Mouse (Mus musculus): Measurements from ENCODE around the gene Sephs2. TPM values are rescaled to one million over a fixed set of nuclear protein-coding genes. Genes with fewer than 3 reads are reported as not detected.

Gene Sephs2
- polyA plus RNA-seq, 1 experiment, result 1.5 TPM

DNA sequence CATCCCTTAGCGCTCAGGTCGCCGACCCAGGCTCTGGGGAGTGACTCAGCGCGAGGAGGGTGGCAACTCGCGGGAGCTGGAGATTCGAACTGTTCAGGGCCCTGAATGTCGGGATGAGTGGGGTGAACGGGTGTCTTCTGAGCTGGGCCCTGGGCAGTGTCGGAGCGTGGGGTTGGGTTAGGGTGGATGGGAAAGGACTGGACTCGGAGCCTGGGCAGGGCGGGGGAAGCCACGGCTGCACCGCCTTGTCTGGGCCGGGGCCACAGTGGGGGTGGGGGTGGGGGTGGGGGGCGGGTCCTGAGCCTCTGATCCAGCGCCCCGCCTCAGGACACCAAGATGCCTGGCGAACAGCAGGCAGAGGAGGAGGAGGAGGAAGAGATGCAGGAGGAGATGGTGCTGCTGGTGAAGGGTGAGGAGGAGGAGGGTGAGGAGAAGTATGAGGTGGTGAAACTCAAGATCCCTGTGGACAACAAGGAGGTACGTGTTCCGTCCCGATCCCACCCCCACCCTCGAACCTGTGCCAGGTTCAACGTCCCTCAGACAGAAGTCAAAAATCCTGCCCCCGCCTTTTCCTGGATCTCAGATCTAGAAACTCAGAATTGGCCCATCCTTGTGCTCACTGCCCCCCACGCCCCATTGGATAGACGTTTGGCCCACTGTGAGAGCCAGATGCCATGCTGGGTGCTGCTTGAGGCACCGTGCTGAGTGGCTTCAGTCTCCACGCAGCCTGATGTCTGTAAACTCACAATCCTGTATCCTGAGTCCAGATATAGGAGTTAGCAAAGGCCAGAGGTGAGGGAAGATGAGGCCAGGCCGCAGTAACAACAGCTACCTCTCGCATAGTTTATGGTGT lies 29.0 kb downstream of the Sephs2 start:
- TF ChIP-seq GATA1 (IDR thresholded peaks at IDR 0.05; ENCODE audit: low read length), result no peak
- no peak for TF ChIP-seq TAL1 (IDR thresholded peaks at IDR 0.05; ENCODE audit: low read length)

DNA sequence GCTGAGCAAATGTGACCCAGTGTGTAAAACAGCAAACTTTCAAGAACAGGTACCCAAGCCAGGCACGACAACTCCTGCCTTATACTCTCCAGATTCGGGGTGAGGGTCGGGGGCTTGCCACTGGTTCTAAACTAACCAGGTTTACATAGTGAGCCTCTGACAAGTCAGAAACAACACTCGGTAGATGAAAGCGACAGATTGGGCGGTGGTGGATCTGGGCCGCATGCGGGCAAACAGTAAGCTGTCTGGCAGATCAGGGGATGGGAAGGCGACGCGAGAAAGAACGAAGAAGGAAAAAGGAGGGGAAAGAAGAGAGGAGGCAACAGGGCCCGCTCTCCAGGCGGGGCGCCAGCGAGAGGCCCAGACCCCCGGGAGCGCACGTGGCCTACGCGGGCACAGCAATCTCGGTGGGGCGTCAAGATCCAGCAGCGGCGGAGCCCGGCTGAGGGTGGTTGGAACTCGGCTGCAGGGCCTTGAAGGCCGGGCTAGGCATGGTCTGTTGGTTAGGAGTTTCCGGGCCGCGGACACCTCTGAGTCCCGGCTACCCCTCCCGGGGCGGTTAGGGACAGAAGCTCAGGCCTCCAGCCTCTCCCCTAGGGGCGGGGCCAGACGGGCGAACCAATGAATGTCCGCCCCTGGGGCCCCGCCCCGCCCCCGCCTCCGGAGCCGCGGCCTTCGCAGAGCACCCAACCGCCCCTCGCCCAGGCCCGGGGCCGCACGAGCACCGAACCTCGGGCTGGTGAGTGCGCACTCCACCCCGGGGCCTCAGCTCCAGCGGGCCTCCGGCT lies 29.8 kb downstream of the Sephs2 start, which contains the start of gene Zfp771:
Gene Zfp771 (plus strand): TSS at position 405 of the 788 bp plus-strand sequence.
- Histone ChIP-seq H3K27me3 (ENCODE audit: control insufficient read depth) (no peaks in the 10 kb centered on the region), H3K9me3 (ENCODE audit: control insufficient read depth, low read length) (peaks cover 3% of the 10 kb centered on the region; the same call in 1 of the 2 replicates)

More for the DNA sequence above, 29.0 kb downstream of the Sephs2 start:
- peak overlapping the region; percentile 90 for H3K4me3 ChIP-seq (replicated peaks)
- H3K4me1 ChIP-seq (ENCODE audit: control insufficient read depth), result peaks cover 37% of the 10 kb centered on the region
- peaks cover 35% of the 10 kb centered on the region for H3K36me3 ChIP-seq (ENCODE audit: control insufficient read depth)
- H3K9me3 ChIP-seq (ENCODE audit: control insufficient read depth, low read length), result peaks cover 3% of the 10 kb centered on the region; the same call in 1 of the 2 replicates
- no peaks in the 10 kb centered on the region for H3K27me3 ChIP-seq (ENCODE audit: control insufficient read depth)

DNA sequence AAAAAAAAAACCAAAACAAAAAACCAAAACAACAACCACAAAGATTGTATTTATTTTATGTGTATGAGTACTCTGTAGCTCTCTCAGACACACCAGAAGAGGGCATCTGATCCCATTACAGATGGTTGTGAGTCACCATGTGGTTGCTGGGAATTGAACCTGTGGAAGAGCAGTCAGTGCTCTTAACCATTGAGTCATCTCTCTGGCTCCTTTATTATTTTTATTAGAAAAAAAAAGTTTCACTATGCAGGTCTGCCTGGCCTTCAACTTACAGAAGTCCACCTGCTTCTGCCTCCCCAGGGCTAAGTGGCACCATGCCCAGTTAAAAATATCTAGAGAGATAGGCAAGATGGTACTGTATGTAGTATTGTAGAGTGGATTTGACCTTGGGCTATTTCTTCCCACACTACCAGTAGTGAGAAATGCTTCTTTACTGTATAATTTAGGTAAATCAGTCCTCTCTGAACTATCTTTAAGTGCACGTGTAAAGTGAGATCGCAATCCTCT lies 30.4 kb downstream of the Sephs2 start:
- H3K36me3 ChIP-seq (ENCODE audit: control insufficient read depth), result peaks cover 26% of the 10 kb centered on the region
- no peak for TF ChIP-seq GATA1 (IDR thresholded peaks at IDR 0.05; ENCODE audit: low read length)
- no peak for TF ChIP-seq TAL1 (IDR thresholded peaks at IDR 0.05; ENCODE audit: low read length)
- H3K9me3 ChIP-seq (ENCODE audit: control insufficient read depth, low read length), result peaks cover 3% of the 10 kb centered on the region; the same call in 1 of the 2 replicates
- H3K4me3 ChIP-seq (replicated peaks), result peak overlapping the region; percentile 90
- no peaks in the 10 kb centered on the region for H3K27me3 ChIP-seq (ENCODE audit: control insufficient read depth)
- peaks cover 37% of the 10 kb centered on the region for H3K4me1 ChIP-seq (ENCODE audit: control insufficient read depth)

More for the DNA sequence above, 29.8 kb downstream of the Sephs2 start, which contains the start of gene Zfp771:
- Histone ChIP-seq H3K4me1 (ENCODE audit: control insufficient read depth) (peaks cover 37% of the 10 kb centered on the region), H3K4me3 (replicated peaks) (peak within 1 kb of the TSS; percentile 90), H3K36me3 (ENCODE audit: control insufficient read depth) (peaks cover 28% of the 10 kb centered on the region)
- TF ChIP-seq TAL1 (IDR thresholded peaks at IDR 0.05; ENCODE audit: low read length) (no peak), GATA1 (IDR thresholded peaks at IDR 0.05; ENCODE audit: low read length) (peak; percentile 63)

DNA sequence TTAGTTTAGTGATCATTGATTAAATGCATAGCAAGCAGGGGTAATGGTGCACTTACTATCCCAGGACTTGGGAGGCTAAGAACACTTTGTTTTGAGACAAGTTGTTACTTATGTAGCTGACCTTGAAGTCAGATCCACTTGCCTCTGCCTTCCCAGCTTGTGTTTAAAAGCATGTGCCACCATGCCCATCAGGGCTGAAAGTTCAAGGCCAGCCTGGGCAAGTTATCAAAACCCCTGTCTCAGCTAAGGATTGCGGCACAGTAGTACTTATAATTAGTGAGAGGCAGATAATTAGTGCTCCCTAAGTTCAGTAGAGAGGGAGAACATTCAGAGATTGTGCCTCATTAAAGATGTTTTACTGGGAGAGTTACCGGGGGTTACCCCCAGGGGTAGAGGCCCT lies 39.1 kb downstream of the Sephs2 start:
- Histone ChIP-seq H3K27me3 (ENCODE audit: control insufficient read depth) (no peaks in the 10 kb centered on the region), H3K36me3 (ENCODE audit: control insufficient read depth) (peaks cover 55% of the 10 kb centered on the region), H3K4me1 (ENCODE audit: control insufficient read depth) (peaks cover 55% of the 10 kb centered on the region), H3K9me3 (ENCODE audit: control insufficient read depth, low read length) (peaks cover 14% of the 10 kb centered on the region), H3K4me3 (replicated peaks) (no peak overlapping the region)
- no peak for TF ChIP-seq TAL1 (IDR thresholded peaks at IDR 0.05; ENCODE audit: low read length)
- TF ChIP-seq GATA1 (IDR thresholded peaks at IDR 0.05; ENCODE audit: low read length), result no peak

DNA sequence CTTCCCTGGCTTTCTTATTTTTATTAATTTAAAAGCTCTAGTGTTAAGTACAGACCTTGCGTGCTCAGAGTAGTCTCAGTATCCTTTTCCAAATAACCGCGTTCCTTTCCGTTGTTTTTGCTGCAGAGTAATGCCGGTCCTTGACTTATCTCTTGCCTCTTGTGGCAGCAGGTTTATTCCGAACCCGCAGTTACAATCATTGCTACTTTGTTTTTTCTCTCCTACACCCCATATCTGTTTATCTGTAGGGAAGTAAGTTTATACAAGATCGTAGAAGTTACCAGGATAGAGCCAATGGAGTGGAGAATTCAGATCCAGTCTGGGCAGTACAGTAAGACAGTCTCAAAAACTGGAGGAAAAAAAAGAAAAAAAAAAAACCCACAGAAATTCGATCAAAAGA lies 40.1 kb downstream of the Sephs2 start:
- H3K4me1 ChIP-seq (ENCODE audit: control insufficient read depth), result peaks cover 63% of the 10 kb centered on the region

DNA sequence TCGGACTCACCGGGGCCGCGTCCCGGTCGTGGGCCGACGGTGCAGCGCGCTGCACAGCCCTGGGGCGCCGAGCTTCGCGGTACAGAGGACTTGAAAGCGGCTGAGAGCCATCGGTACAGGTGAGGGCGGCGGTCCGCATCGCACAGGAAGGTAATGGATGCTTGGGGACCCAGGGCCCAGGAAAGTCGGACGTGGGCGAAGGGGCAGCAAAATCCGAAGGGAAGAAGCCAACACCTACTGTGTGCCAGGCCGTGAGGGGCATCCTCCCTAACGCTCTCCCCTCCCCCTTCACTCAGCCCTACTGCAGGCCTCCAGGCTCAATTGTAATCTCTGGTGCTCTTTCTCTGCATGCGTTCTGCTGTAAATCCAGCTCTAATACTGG lies 40.5 kb downstream of the Sephs2 start:
- Histone ChIP-seq H3K36me3 (ENCODE audit: control insufficient read depth) (peaks cover 58% of the 10 kb centered on the region), H3K9me3 (ENCODE audit: control insufficient read depth, low read length) (peaks cover 14% of the 10 kb centered on the region), H3K27me3 (ENCODE audit: control insufficient read depth) (no peaks in the 10 kb centered on the region), H3K4me3 (replicated peaks) (peak overlapping the region; percentile 95), H3K4me1 (ENCODE audit: control insufficient read depth) (peaks cover 66% of the 10 kb centered on the region)
- no peak for TF ChIP-seq GATA1 (IDR thresholded peaks at IDR 0.05; ENCODE audit: low read length)
- no peak for TF ChIP-seq TAL1 (IDR thresholded peaks at IDR 0.05; ENCODE audit: low read length)

More for the DNA sequence above, 40.1 kb downstream of the Sephs2 start:
- Histone ChIP-seq H3K4me3 (replicated peaks) (peak overlapping the region; percentile 95), H3K27me3 (ENCODE audit: control insufficient read depth) (no peaks in the 10 kb centered on the region), H3K36me3 (ENCODE audit: control insufficient read depth) (peaks cover 62% of the 10 kb centered on the region), H3K9me3 (ENCODE audit: control insufficient read depth, low read length) (peaks cover 14% of the 10 kb centered on the region)
- no peak for TF ChIP-seq TAL1 (IDR thresholded peaks at IDR 0.05; ENCODE audit: low read length)
- no peak for TF ChIP-seq GATA1 (IDR thresholded peaks at IDR 0.05; ENCODE audit: low read length)

DNA sequence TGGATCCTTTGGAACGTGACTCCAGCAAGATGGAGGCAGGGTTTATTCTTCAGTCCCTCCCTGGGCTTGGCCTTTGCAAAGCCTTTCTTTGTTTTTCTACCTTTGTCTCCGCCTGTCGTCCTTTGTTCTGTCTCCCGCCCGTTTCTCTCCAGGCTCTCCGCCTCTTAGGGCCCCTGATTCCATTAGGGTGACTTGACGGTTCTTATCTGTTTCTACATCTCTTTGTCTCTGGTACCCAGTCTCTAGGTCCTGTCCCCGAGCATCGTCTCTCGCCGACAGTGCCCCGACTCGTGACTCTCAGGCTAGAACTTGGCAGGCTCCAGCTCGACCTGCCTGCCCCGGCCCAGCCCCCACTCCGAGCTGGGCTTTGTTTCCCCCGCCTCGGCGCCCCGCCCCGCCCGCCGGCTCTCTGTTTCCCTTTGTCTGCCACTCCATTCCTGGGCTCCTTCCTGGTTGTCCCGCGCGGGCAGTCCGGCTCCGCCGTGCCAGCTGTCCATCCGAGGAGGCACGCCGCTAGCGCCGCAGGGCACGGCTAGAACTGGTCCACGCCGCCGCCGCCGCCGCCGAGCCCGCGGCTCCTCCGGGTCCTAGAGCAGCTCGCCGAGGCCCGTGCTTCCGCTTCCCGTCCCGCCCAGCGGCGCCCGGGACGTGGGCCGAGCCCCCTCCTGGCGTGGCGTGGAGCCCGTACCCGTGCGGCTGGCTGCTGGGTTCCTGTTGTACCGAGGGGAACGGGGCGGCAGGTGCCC lies 41.1 kb downstream of the Sephs2 start, which contains the start of the genes Zfp553 and Sept1:
Gene Zfp553 (plus strand): TSS at position 440 of the 746 bp plus-strand sequence.
Gene Sept1 (minus strand): TSS at position 509 of the 746 bp plus-strand sequence.
- no peak for TF ChIP-seq TAL1 (IDR thresholded peaks at IDR 0.05; ENCODE audit: low read length)
- peak; percentile 66 for TF ChIP-seq GATA1 (IDR thresholded peaks at IDR 0.05; ENCODE audit: low read length)
- peaks cover 70% of the 10 kb centered on the region for H3K4me1 ChIP-seq (ENCODE audit: control insufficient read depth)
- peaks cover 53% of the 10 kb centered on the region for H3K36me3 ChIP-seq (ENCODE audit: control insufficient read depth)
- H3K9me3 ChIP-seq (ENCODE audit: control insufficient read depth, low read length), result peaks cover 14% of the 10 kb centered on the region
- no peaks in the 10 kb centered on the region for H3K27me3 ChIP-seq (ENCODE audit: control insufficient read depth)
- peak within 1 kb of the TSS; percentile 95 for H3K4me3 ChIP-seq (replicated peaks)
